Mouse (Mus musculus): Measurements from ENCODE around the gene Cyp2a12. TPM values are rescaled to one million over a fixed set of nuclear protein-coding genes. Genes with fewer than 3 reads are reported as not detected.

The Cyp2a12 gene
- polyA plus RNA-seq, 1 experiment from 2014 or later = not detected

- Histone ChIP-seq H3K4me1 (ENCODE audit: control insufficient read depth, insufficient read depth, low read depth, low read length) (no peaks in the 10 kb centered on the region), H3K9ac (ENCODE audit: low read depth, low read length) (no peak overlapping the region), H3K4me2 (ENCODE audit: low read length) (no peak overlapping the region), H3K9me3 (ENCODE audit: control insufficient read depth, low read length) (no peaks in the 10 kb centered on the region), H3K4me3 (ENCODE audit: low read length) (no peak overlapping the region), H3K36me3 (ENCODE audit: control insufficient read depth, insufficient read depth, low read length) (no peaks in the 10 kb centered on the region), H3K27me3 (replicated peaks; ENCODE audit: control insufficient read depth, insufficient read depth, low read length) (no peaks in the 10 kb centered on the region), H3K27ac (ENCODE audit: low read depth, low read length) (no peak overlapping the region)
- WGBS = 79% methylated on average over 2 of the region's 2 CpGs
- no peak for ATAC-seq
Measured at GRCm38 (mm10) chr7:27081625-27082024, 52.7 kb downstream of the Cyp2a12 start.

Other genes starting within 250 kb of the Cyp2a12 start
- gene Cyp2g1, start 220.2 kb upstream of the Cyp2a12 start, polyA plus RNA-seq (2015; fragmentation: Nextera tagmentation; extraction: Ambion mirVana) = not detected in 2 replicates
- gene Cyp2a5, start 193.8 kb upstream of the Cyp2a12 start, polyA plus RNA-seq (2015; fragmentation: Nextera tagmentation; extraction: Ambion mirVana) = 0.90 and 1.2 TPM in 2 replicates
- not detected in 2 replicates for gene Cyp2a22, start 89.7 kb upstream of the Cyp2a12 start, polyA plus RNA-seq (2015; fragmentation: Nextera tagmentation; extraction: Ambion mirVana)
- 0.16 and 0.34 TPM in 2 replicates for gene Cyp2f2, start 90.8 kb downstream of the Cyp2a12 start, polyA plus RNA-seq (2015; fragmentation: Nextera tagmentation; extraction: Ambion mirVana)
- 0.13 and 0.30 TPM in 2 replicates for gene Cyp2t4, start 124.6 kb downstream of the Cyp2a12 start, polyA plus RNA-seq (2015; fragmentation: Nextera tagmentation; extraction: Ambion mirVana)
- gene Egln2, start 137.7 kb downstream of the Cyp2a12 start, polyA plus RNA-seq (2015; fragmentation: Nextera tagmentation; extraction: Ambion mirVana) = 92.7 and 102 TPM in 2 replicates
- 112 and 118 TPM in 2 replicates for gene Rab4b, start 149.8 kb downstream of the Cyp2a12 start, polyA plus RNA-seq (2015; fragmentation: Nextera tagmentation; extraction: Ambion mirVana)
- gene Gm21983, start 152.0 kb downstream of the Cyp2a12 start, polyA plus RNA-seq (2015; fragmentation: Nextera tagmentation; extraction: Ambion mirVana) = not detected in 2 replicates
- 30.3 and 40.5 TPM in 2 replicates for gene Mia, start 152.1 kb downstream of the Cyp2a12 start, polyA plus RNA-seq (2015; fragmentation: Nextera tagmentation; extraction: Ambion mirVana)
- 2.7 and 3.7 TPM in 2 replicates for gene BC024978, start 166.7 kb downstream of the Cyp2a12 start, polyA plus RNA-seq (2015; fragmentation: Nextera tagmentation; extraction: Ambion mirVana)
- gene Snrpa, start 167.2 kb downstream of the Cyp2a12 start, polyA plus RNA-seq (2015; fragmentation: Nextera tagmentation; extraction: Ambion mirVana) = 177 and 194 TPM in 2 replicates
- gene Itpkc, start 199.6 kb downstream of the Cyp2a12 start, polyA plus RNA-seq (2015; fragmentation: Nextera tagmentation; extraction: Ambion mirVana) = 5.7 and 5.9 TPM in 2 replicates
- gene Coq8b, start 203.9 kb downstream of the Cyp2a12 start, polyA plus RNA-seq (2015; fragmentation: Nextera tagmentation; extraction: Ambion mirVana) = 21.8 and 23.9 TPM in 2 replicates
- gene Numbl, start 229.4 kb downstream of the Cyp2a12 start, polyA plus RNA-seq (2015; fragmentation: Nextera tagmentation; extraction: Ambion mirVana) = 54.4 and 59.5 TPM in 2 replicates